Mouse (Mus musculus) bone marrow macrophage, adult 2 months (primary cell): ENCODE measurements around the gene Bard1. TPM values are rescaled to one million over a fixed set of nuclear protein-coding genes. Genes with fewer than 3 reads are reported as not detected.

Source experiments
- H3K27ac ChIP-seq: 2 replicates; pipeline ENCODE4 v1.5.1; 2012; ENCODE audit warnings: low read depth, low read length; ENCODE audit not compliant: insufficient read depth
- H3K4me1 ChIP-seq: 2 replicates; pipeline ENCODE4 v1.6.1; 2012; ENCODE audit warnings: low read length; ENCODE audit not compliant: control insufficient read depth, insufficient read depth
- H3K4me3 ChIP-seq: 2 replicates; pipeline ENCODE4 v1.5.1; 2012; ENCODE audit warnings: mild to moderate bottlenecking, low read length, moderate library complexity; ENCODE audit not compliant: insufficient read depth
- CTCF ChIP-seq: IDR thresholded peaks from 2 replicates; pipeline ENCODE4 v1.5.1; 2012; ENCODE audit warnings: low read depth, mild to moderate bottlenecking, low read length, moderate library complexity
- POLR2A ChIP-seq: IDR thresholded peaks from 2 replicates; pipeline ENCODE4 v1.6.1; 2012; ENCODE audit warnings: mild to moderate bottlenecking, low read depth, low read length, borderline replicate concordance
- polyA plus RNA-seq: library from polyadenylated mRNA; stranded (reverse); fragments of >200 nt; gene quantifications from 2 replicates; pipeline ENCODE4 v1.2.4, GENCODE M21; 2012; ENCODE audit not compliant: missing spikeins, insufficient read depth, insufficient read length

The Bard1 gene
- polyA plus RNA-seq, result 4.4 and 5.2 TPM in 2 replicates

DNA sequence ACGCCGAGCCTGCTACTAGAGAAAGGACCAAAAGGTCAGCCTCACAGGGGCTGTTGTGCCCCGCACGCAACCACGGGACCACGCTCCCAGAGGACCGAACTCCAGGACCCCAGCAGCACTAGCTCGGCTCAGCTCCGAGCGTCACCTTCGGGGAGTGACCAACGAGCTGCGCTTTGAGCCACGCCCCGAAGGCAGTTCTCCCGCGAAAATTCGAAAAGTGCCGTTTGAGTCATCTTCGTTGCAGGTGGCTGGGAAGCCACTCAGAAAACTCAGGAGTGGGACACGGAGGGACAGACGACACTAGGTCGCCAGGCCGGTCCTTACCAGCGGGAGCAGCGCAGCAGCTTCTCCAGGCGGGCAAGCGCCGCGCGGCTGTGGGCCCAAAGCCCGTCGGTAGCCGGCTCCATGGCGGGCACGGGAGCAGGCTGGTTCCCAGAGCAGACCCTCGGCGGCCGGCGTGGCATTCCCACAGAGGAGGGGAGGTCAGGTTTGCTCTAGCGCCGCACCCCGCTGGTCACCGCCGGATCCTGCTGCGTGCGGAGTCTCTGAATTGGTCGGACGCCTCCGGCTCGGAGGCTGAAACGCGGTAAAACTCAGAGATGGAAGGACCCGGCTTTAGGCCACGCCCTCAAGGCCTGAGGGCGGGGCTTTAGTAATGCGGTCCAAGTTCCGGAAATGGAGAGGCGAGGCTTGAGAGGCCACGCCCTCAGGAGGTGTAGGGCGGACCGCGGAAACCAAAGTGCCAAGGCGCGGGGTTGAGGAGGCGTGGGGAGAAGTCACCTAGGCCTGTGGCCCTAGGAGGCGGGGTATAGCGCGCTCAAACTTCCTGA is at the start of gene Bard1:
Gene Bard1, minus strand, starts transcription at position 803 of the 830 bp plus-strand sequence.
- Histone ChIP-seq H3K4me3 (peak within 1 kb of the TSS; percentile 97), H3K4me1 (peaks cover 17% of the 10 kb centered on the region), H3K27ac (peak within 1 kb of the TSS; percentile 38)
- TF ChIP-seq CTCF, result no peak

DNA sequence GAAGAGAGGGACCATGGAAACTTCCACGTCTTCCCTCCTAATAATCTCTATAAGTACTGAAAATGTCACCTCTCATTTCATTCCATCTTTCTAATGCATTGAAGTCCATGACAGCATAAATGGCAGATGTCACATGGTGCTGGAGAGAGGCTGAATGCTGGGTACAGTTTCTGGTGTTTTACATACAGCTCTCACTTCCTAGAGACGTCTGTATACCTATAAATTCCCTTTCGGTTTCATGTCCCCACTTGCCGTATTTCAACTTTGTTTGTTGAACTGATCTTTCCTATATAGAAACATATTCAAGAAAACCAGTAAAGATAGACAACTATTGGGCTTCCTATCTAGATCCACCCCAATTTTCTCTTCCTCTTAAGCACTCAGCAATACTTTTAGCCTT is 24.2 kb upstream of the Bard1 start:
- Histone ChIP-seq H3K27ac (no peak overlapping the region), H3K4me1 (no peaks in the 10 kb centered on the region), H3K4me3 (no peak overlapping the region)
- TF ChIP-seq CTCF (no peak), POLR2A (no peak)

DNA sequence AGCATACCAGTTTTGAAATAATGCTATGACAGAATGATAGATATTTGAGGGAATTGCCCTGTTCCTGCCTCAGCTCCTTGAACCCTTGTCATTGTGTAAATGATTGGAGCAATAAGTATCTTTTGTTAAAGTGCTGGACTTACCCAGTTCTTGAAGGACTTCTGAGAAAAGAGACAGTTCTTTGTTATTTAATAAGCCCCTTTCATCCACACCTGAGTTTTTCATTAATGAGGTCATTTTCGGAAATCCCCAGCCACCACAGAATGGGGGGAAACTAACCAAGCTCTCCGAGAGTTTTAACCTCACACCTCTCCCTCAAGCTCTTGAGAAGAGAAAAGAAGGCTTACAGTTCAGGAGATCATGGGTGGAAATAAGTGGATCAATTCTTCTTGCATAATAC is 15.6 kb upstream of the Bard1 start:
- no peak overlapping the region for H3K4me3 ChIP-seq
- no peak overlapping the region for H3K27ac ChIP-seq
- peaks cover 4% of the 10 kb centered on the region for H3K4me1 ChIP-seq
- TF ChIP-seq POLR2A (no peak), CTCF (no peak)

DNA sequence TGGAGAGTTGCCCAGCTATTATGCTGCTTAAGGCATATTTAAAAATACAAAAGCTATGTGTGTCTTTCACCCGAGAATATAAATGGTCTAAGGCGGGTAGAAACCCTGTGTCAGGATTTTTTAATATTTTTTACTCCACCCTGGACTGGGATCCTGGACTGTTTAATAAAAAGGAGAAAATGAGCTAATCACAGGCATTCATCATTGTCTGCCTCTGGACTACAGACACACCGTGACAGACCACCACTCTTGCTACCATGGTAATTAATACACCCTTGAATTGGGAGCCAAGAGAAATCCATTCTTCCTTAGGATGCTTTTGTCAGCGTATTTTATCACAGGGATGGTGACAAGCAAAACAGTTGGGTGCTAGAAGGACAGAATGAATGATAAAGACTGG is 14.3 kb upstream of the Bard1 start:
- Histone ChIP-seq H3K4me3 (no peak overlapping the region), H3K27ac (no peak overlapping the region), H3K4me1 (peaks cover 4% of the 10 kb centered on the region)
- no peak for TF ChIP-seq POLR2A
- TF ChIP-seq CTCF, result no peak

DNA sequence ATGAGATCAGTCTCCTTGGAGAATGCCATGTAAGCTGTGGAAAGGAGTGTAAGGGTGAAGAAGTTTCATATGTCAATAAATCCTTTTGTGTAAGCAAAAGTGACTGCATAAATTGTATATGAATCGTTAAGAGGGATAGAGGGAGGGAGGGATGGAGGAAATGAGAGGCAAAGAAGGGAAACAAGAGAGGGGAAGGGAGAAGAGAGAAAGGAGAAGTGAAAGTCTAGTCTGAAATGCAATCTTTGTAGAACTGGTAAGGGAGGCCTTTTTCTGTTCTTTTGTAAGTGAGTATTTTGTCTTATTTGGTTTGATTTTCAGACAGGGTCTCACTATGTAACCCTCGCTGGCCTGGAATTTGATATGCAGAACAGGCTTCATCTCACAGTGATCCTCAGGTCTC is 12.8 kb upstream of the Bard1 start:
- no peak for TF ChIP-seq CTCF
- no peak for TF ChIP-seq POLR2A
- Histone ChIP-seq H3K4me3 (no peak overlapping the region), H3K27ac (no peak overlapping the region), H3K4me1 (peaks cover 4% of the 10 kb centered on the region)

DNA sequence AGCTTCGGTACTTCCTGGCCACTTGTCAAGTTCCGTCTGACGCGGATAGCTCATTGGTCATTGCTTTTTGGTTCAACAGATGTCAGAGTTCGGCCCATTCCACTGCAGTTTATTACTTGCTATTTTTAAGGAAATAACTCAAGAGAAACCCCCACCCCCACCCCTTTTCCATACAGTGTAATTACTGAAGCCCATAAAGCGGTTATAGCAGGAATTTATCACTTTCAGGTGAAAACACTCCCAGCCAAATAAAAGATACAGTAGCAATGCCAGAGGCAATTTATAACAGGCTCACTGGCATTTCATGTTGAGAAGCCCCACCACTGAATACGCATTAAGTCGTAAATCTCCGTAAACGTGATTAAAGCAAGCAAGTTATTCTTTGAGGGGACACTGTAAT is 6.9 kb upstream of the Bard1 start:
- TF ChIP-seq CTCF (no peak), POLR2A (no peak)
- H3K4me1 ChIP-seq, result no peaks in the 10 kb centered on the region
- H3K4me3 ChIP-seq, result no peak overlapping the region
- no peak overlapping the region for H3K27ac ChIP-seq

DNA sequence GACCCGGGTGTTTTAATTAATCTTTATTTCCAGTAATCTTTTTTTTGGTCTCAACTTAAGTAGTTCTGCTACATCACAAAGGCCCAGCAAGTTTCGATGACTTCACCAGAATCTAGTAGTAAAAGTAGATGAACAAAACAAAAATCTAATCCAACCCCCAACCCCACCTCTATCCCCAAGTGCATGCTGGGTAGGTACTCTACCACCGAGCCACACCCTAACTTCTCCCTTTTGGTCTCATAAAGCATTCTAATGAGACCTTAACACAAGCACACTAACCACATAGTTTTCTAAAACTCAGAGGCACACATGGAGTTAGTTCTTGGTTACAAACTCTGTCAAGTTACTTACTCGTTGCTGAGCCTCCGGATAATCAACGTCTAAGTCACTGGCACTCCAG is 3.2 kb upstream of the Bard1 start:
- no peak overlapping the region for H3K27ac ChIP-seq
- H3K4me3 ChIP-seq, result no peak overlapping the region
- H3K4me1 ChIP-seq, result peaks cover 3% of the 10 kb centered on the region
- TF ChIP-seq POLR2A (no peak), CTCF (no peak)

DNA sequence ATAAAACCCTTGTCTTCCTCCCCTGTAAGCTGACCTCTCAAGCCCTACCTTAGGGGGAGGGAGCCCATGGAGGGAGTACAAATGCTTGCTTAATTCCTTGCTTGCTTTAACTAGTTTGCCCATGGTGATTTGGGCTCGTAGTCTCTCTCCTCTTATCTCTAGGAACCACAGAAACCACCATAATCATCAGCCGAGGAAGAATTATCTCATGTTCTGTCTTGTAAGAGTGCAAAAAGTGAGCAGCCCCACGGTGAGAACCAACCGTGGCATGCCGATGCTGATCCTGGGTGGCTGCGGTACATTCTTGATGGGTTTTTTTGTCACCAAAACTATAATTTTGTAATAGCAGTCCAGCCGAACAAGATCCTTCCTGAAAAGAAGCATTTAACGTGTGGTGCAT is 2.8 kb upstream of the Bard1 start:
- Histone ChIP-seq H3K4me1 (peaks cover 3% of the 10 kb centered on the region), H3K27ac (no peak overlapping the region), H3K4me3 (no peak overlapping the region)
- TF ChIP-seq CTCF (no peak), POLR2A (no peak)

DNA sequence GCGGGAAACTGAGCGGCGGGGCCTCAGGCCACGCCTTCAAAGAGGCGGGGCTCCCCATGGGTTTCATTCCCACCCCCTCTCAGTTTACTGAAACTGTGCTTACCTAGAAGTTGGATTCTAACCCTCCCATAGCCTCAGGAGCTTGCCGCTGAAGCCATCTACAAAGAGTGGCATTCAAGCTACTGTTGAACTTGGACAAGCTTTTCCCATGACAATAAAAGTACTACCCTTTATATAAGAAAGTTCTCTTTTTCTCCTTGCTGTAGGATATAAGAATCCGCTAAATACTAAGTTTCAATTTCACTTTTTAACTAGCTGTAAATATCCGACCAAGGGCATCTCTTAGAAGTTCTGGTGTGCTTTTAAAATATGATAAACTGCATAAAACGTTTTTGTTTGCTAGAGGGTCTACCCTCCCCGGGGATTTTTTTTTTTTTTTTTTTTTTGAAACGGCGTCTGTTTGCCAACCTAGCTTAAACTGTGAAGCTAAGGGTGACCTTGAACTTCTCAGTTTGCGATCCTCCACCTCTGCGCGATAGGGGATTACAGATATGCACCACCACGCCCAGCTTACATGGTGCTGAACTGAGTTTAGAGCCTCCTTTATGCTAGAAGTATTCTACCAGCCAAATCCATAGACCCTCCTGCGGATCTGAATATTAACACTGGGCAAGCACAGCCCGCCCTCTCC is 373 bp upstream of the Bard1 start:
- Histone ChIP-seq H3K4me3 (peak overlapping the region; percentile 97), H3K4me1 (peaks cover 17% of the 10 kb centered on the region), H3K27ac (peak overlapping the region; percentile 37; the same call in 1 of the 2 replicates)
- TF ChIP-seq CTCF (no peak), POLR2A (no peak)

DNA sequence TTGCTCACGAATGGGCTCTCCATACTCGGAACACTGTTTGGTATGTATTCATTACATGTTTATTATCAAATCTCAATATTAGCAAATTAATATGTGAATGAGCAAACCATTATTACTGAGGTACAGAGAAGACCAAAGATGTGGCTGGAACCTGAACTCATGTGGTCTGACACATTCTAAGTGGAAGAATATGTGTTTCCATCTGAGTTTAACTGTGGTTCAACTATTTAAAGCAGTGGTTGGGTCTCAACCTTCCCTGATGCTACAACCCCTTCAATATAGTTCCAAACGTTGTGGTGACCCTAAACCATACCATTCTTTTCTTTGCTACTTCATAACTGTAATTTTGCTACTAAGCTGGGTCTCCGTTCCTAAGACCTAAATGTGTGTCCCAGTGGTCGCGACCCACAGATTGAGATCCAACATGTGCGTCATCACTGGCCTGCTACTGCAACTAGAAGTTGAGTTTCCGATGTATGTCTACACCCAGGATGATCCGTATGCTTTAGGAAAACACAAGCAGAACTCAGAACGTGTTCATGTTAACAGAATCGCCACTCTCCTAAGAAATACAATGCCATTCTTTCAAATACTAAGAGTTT is 1.5 kb downstream of the Bard1 start:
- no peak overlapping the region for H3K27ac ChIP-seq
- TF ChIP-seq POLR2A, result no peak
- no peak for TF ChIP-seq CTCF
- H3K4me1 ChIP-seq, result peaks cover 17% of the 10 kb centered on the region
- H3K4me3 ChIP-seq, result peak overlapping the region; percentile 40
